Mouse (Mus musculus) cerebellum, adult 11-12 months (tissue): ENCODE results near the gene Lrfn3.

Source experiments
- DNase-seq: peaks from one replicate; pipeline ENCODE4 v3.0.0; 2022

The Lrfn3 gene

GRCm38 (mm10) chr7:30362652-30363343 is at the start of gene Lrfn3:
TSS of gene Lrfn3 (minus strand) at chr7:30362772.
- DNase-seq = peak; percentile 76

- DNase-seq = no peak
Measured at GRCm38 (mm10) chr7:30411023-30411422, 48.5 kb upstream of the Lrfn3 start.

GRCm38 (mm10) chr7:30409789-30410188 is 47.2 kb upstream of the Lrfn3 start:
- DNase-seq = no peak

GRCm38 (mm10) chr7:30408639-30409038 is 46.1 kb upstream of the Lrfn3 start:
- no peak for DNase-seq

- no peak for DNase-seq
Measured at GRCm38 (mm10) chr7:30402343-30402742, 39.8 kb upstream of the Lrfn3 start.

GRCm38 (mm10) chr7:30399671-30400070 is 37.1 kb upstream of the Lrfn3 start:
- DNase-seq = no peak

- DNase-seq = no peak
Measured at GRCm38 (mm10) chr7:30394871-30395270, 32.3 kb upstream of the Lrfn3 start.

GRCm38 (mm10) chr7:30394379-30394778 is 31.8 kb upstream of the Lrfn3 start:
- no peak for DNase-seq

GRCm38 (mm10) chr7:30393631-30394030 is 31.1 kb upstream of the Lrfn3 start:
- DNase-seq = no peak

- no peak for DNase-seq
Measured at GRCm38 (mm10) chr7:30392746-30393520, 30.4 kb upstream of the Lrfn3 start.

- DNase-seq = no peak
Measured at GRCm38 (mm10) chr7:30384106-30384505, 21.5 kb upstream of the Lrfn3 start.

- DNase-seq = no peak
Measured at GRCm38 (mm10) chr7:30380061-30380460, 17.5 kb upstream of the Lrfn3 start.

- DNase-seq = peak; percentile 97
Measured at GRCm38 (mm10) chr7:30373501-30373962, 11.0 kb upstream of the Lrfn3 start.

- peak; percentile 1 for DNase-seq
Measured at GRCm38 (mm10) chr7:30367466-30367865, 4.9 kb upstream of the Lrfn3 start.

GRCm38 (mm10) chr7:30363344-30363738 is 769 bp upstream of the Lrfn3 start:
- peak; percentile 25 for DNase-seq

GRCm38 (mm10) chr7:30360028-30360427 is 2.5 kb downstream of the Lrfn3 start:
- DNase-seq = no peak

- DNase-seq = no peak
Measured at GRCm38 (mm10) chr7:30359276-30359865, 3.2 kb downstream of the Lrfn3 start.

- DNase-seq = peak; percentile 4
Measured at GRCm38 (mm10) chr7:30358378-30359186, 4.0 kb downstream of the Lrfn3 start.

- no peak for DNase-seq
Measured at GRCm38 (mm10) chr7:30354059-30354458, 8.5 kb downstream of the Lrfn3 start.

- peak; percentile 69 for DNase-seq
Measured at GRCm38 (mm10) chr7:30353279-30353822, 9.2 kb downstream of the Lrfn3 start.

GRCm38 (mm10) chr7:30347828-30348227 is 14.7 kb downstream of the Lrfn3 start:
- peak; percentile 84 for DNase-seq

- no peak for DNase-seq
Measured at GRCm38 (mm10) chr7:30346635-30347379, 15.8 kb downstream of the Lrfn3 start.
